Mouse (Mus musculus): ENCODE data around the gene 4933430I17Rik. TPM values are rescaled to one million over a fixed set of nuclear protein-coding genes. Genes with fewer than 3 reads are reported as not detected.

The 4933430I17Rik gene
- polyA plus RNA-seq, 1 experiment from 2014 or later = 0.43 TPM

- ATAC-seq = peak; percentile 86
- Histone ChIP-seq H3K9ac (peak within 1 kb of the TSS; percentile 73), H3K4me1 (replicated peaks) (peaks cover 43% of the 10 kb centered on the region), H3K4me3 (replicated peaks) (peak within 1 kb of the TSS; percentile 70), H3K36me3 (no peaks in the 10 kb centered on the region), H3K9me3 (no peaks in the 10 kb centered on the region), H3K27me3 (replicated peaks) (no peaks in the 10 kb centered on the region), H3K4me2 (replicated peaks) (peak within 1 kb of the TSS; percentile 57), H3K27ac (peak within 1 kb of the TSS; percentile 90)
- under 1% methylated on average over 37 of the region's 37 CpGs for WGBS
Observed at GRCm38 (mm10) chr4:62519849-62520233, 5.3 kb upstream of the 4933430I17Rik start, which contains the start of gene Alad. Gene Alad, minus strand, starts transcription at chr4:62519918.

GRCm38 (mm10) chr4:62520892-62521400, 4.2 kb upstream of the 4933430I17Rik start:
- WGBS = 80% methylated on average over 2 of the region's 2 CpGs
- H3K4me2 ChIP-seq (replicated peaks) = no peak overlapping the region

GRCm38 (mm10) chr4:62525489-62525811, 281 bp downstream of the 4933430I17Rik start:
- Histone ChIP-seq H3K27me3 (replicated peaks) (no peaks in the 10 kb centered on the region), H3K4me3 (replicated peaks) (peak overlapping the region; percentile 76), H3K27ac (no peak overlapping the region), H3K9me3 (no peaks in the 10 kb centered on the region), H3K9ac (no peak overlapping the region), H3K36me3 (no peaks in the 10 kb centered on the region), H3K4me2 (replicated peaks) (peak overlapping the region; percentile 40), H3K4me1 (replicated peaks) (peaks cover 8% of the 10 kb centered on the region)
- WGBS = under 1% methylated on average over 10 of the region's 10 CpGs
- ATAC-seq = no peak

More at GRCm38 (mm10) chr4:62520892-62521400, 4.2 kb upstream of the 4933430I17Rik start:
- Histone ChIP-seq H3K9me3 (no peaks in the 10 kb centered on the region), H3K4me3 (replicated peaks) (no peak overlapping the region), H3K27me3 (replicated peaks) (no peaks in the 10 kb centered on the region), H3K4me1 (replicated peaks) (peaks cover 32% of the 10 kb centered on the region), H3K27ac (no peak overlapping the region), H3K9ac (no peak overlapping the region), H3K36me3 (no peaks in the 10 kb centered on the region)
- no peak for ATAC-seq

GRCm38 (mm10) chr4:62526256-62526655, 1.1 kb downstream of the 4933430I17Rik start:
- no peak for ATAC-seq
- Histone ChIP-seq H3K4me1 (replicated peaks) (peaks cover 8% of the 10 kb centered on the region), H3K36me3 (no peaks in the 10 kb centered on the region), H3K27me3 (replicated peaks) (no peaks in the 10 kb centered on the region), H3K4me3 (replicated peaks) (no peak overlapping the region), H3K9me3 (no peaks in the 10 kb centered on the region), H3K9ac (no peak overlapping the region), H3K27ac (no peak overlapping the region), H3K4me2 (replicated peaks) (no peak overlapping the region)
- WGBS = 53% methylated on average over 2 of the region's 2 CpGs

- H3K4me2 ChIP-seq (replicated peaks) = no peak overlapping the region
- no peaks in the 10 kb centered on the region for H3K36me3 ChIP-seq
- no peak for ATAC-seq
- peaks cover 8% of the 10 kb centered on the region for H3K4me1 ChIP-seq (replicated peaks)
- 89% methylated on average over 4 of the region's 4 CpGs for WGBS
- H3K9ac ChIP-seq = no peak overlapping the region
- no peaks in the 10 kb centered on the region for H3K9me3 ChIP-seq
- no peaks in the 10 kb centered on the region for H3K27me3 ChIP-seq (replicated peaks)
- no peak overlapping the region for H3K4me3 ChIP-seq (replicated peaks)
- H3K27ac ChIP-seq = no peak overlapping the region
Observed at GRCm38 (mm10) chr4:62527655-62528054, 2.5 kb downstream of the 4933430I17Rik start.

GRCm38 (mm10) chr4:62533729-62534128, 8.6 kb downstream of the 4933430I17Rik start:
- no peak overlapping the region for H3K4me2 ChIP-seq (replicated peaks)
- H3K4me1 ChIP-seq (replicated peaks) = no peaks in the 10 kb centered on the region; the same call in 1 of the 2 replicates
- no peaks in the 10 kb centered on the region for H3K9me3 ChIP-seq
- ATAC-seq = no peak
- no peaks in the 10 kb centered on the region for H3K27me3 ChIP-seq (replicated peaks)
- no peak overlapping the region for H3K27ac ChIP-seq
- H3K36me3 ChIP-seq = no peaks in the 10 kb centered on the region
- H3K9ac ChIP-seq = no peak overlapping the region
- H3K4me3 ChIP-seq (replicated peaks) = no peak overlapping the region
- 64% methylated on average over 6 of the region's 6 CpGs for WGBS

- 70% methylated on average over 3 of the region's 3 CpGs for WGBS
- no peaks in the 10 kb centered on the region for H3K27me3 ChIP-seq (replicated peaks)
- H3K9ac ChIP-seq = no peak overlapping the region
- H3K4me1 ChIP-seq (replicated peaks) = no peaks in the 10 kb centered on the region
- H3K27ac ChIP-seq = no peak overlapping the region
- no peaks in the 10 kb centered on the region for H3K36me3 ChIP-seq
- H3K4me3 ChIP-seq (replicated peaks) = no peak overlapping the region
- no peak for ATAC-seq
- H3K9me3 ChIP-seq = no peaks in the 10 kb centered on the region
- H3K4me2 ChIP-seq (replicated peaks) = no peak overlapping the region
Observed at GRCm38 (mm10) chr4:62541802-62542201, 16.6 kb downstream of the 4933430I17Rik start.

- no peaks in the 10 kb centered on the region for H3K4me1 ChIP-seq (replicated peaks)
- WGBS = 82% methylated on average over 6 of the region's 6 CpGs
- no peak overlapping the region for H3K9ac ChIP-seq
- H3K36me3 ChIP-seq = no peaks in the 10 kb centered on the region
- no peak for ATAC-seq
- H3K27me3 ChIP-seq (replicated peaks) = no peaks in the 10 kb centered on the region
- no peaks in the 10 kb centered on the region for H3K9me3 ChIP-seq
- H3K27ac ChIP-seq = no peak overlapping the region
- H3K4me2 ChIP-seq (replicated peaks) = no peak overlapping the region
- no peak overlapping the region for H3K4me3 ChIP-seq (replicated peaks)
Observed at GRCm38 (mm10) chr4:62543782-62544181, 18.6 kb downstream of the 4933430I17Rik start.

- no peak overlapping the region for H3K4me2 ChIP-seq (replicated peaks)
- no peaks in the 10 kb centered on the region for H3K36me3 ChIP-seq
- ATAC-seq = no peak
- H3K9me3 ChIP-seq = no peaks in the 10 kb centered on the region
- H3K27ac ChIP-seq = no peak overlapping the region
- no peaks in the 10 kb centered on the region for H3K4me1 ChIP-seq (replicated peaks)
- H3K9ac ChIP-seq = no peak overlapping the region
- H3K4me3 ChIP-seq (replicated peaks) = no peak overlapping the region
- no peaks in the 10 kb centered on the region for H3K27me3 ChIP-seq (replicated peaks)
Observed at GRCm38 (mm10) chr4:62544801-62545200, 19.6 kb downstream of the 4933430I17Rik start.

GRCm38 (mm10) chr4:62551966-62552365, 26.8 kb downstream of the 4933430I17Rik start:
- H3K27me3 ChIP-seq (replicated peaks) = no peaks in the 10 kb centered on the region
- H3K4me3 ChIP-seq (replicated peaks) = no peak overlapping the region
- no peaks in the 10 kb centered on the region for H3K4me1 ChIP-seq (replicated peaks)
- no peaks in the 10 kb centered on the region for H3K36me3 ChIP-seq
- no peaks in the 10 kb centered on the region for H3K9me3 ChIP-seq
- ATAC-seq = no peak
- no peak overlapping the region for H3K9ac ChIP-seq
- H3K27ac ChIP-seq = no peak overlapping the region
- WGBS = 81% methylated on average over 7 of the region's 7 CpGs
- no peak overlapping the region for H3K4me2 ChIP-seq (replicated peaks)

- WGBS = 53% methylated on average over 3 of the region's 3 CpGs
Observed at GRCm38 (mm10) chr4:62557436-62557835, 32.3 kb downstream of the 4933430I17Rik start.

GRCm38 (mm10) chr4:62559797-62560329, 34.7 kb downstream of the 4933430I17Rik start, which contains the start of gene Rgs3:
Gene Rgs3, plus strand, starts transcription at chr4:62559847.
- 51% methylated on average over 6 of the region's 6 CpGs for WGBS
- H3K9me3 ChIP-seq = no peaks in the 10 kb centered on the region
- H3K9ac ChIP-seq = no peak within 1 kb of the TSS
- ATAC-seq = no peak
- 0 out of 2 replicates have a peak, but pooled peaks cover 2% of the 10 kb centered on the region for H3K4me1 ChIP-seq (replicated peaks)
- H3K4me2 ChIP-seq (replicated peaks) = no peak within 1 kb of the TSS
- no peak within 1 kb of the TSS for H3K27ac ChIP-seq
- H3K27me3 ChIP-seq (replicated peaks) = no peaks in the 10 kb centered on the region
- no peaks in the 10 kb centered on the region for H3K36me3 ChIP-seq
- no peak within 1 kb of the TSS for H3K4me3 ChIP-seq (replicated peaks)

More at GRCm38 (mm10) chr4:62557436-62557835, 32.3 kb downstream of the 4933430I17Rik start:
- 0 out of 2 replicates have a peak, but pooled peaks cover 2% of the 10 kb centered on the region for H3K4me1 ChIP-seq (replicated peaks)
- no peak overlapping the region for H3K4me3 ChIP-seq (replicated peaks)
- no peaks in the 10 kb centered on the region for H3K9me3 ChIP-seq
- no peak overlapping the region for H3K9ac ChIP-seq
- no peak for ATAC-seq
- H3K36me3 ChIP-seq = no peaks in the 10 kb centered on the region
- no peak overlapping the region for H3K27ac ChIP-seq
- H3K4me2 ChIP-seq (replicated peaks) = no peak overlapping the region
- no peaks in the 10 kb centered on the region for H3K27me3 ChIP-seq (replicated peaks)

GRCm38 (mm10) chr4:62560963-62561629, 35.9 kb downstream of the 4933430I17Rik start:
- 22% methylated on average over 4 of the region's 4 CpGs for WGBS
- H3K27me3 ChIP-seq (replicated peaks) = no peaks in the 10 kb centered on the region
- 0 out of 2 replicates have a peak, but pooled peaks cover 4% of the 10 kb centered on the region for H3K4me1 ChIP-seq (replicated peaks)
- no peaks in the 10 kb centered on the region for H3K9me3 ChIP-seq
- no peak overlapping the region for H3K27ac ChIP-seq
- H3K4me3 ChIP-seq (replicated peaks) = no peak overlapping the region
- no peak overlapping the region for H3K9ac ChIP-seq
- ATAC-seq = peak; percentile 71
- no peaks in the 10 kb centered on the region for H3K36me3 ChIP-seq
- no peak overlapping the region for H3K4me2 ChIP-seq (replicated peaks)
